Comparison of ENCODE assay signal across 8 mouse cellular contexts in genomic region chr4:120825100-120825553, GRCm38 (mm10). TPM values are rescaled to one million over a fixed set of nuclear protein-coding genes. Genes with fewer than 3 reads are reported as not detected.
DNase-seq lines count a peak whose midpoint lies in the region; ATAC-seq and TF ChIP-seq lines count a peak whose summit lies in the region.

No protein-coding gene starts in this region.

- peak overlapping the region; percentile 100 for H3K27ac ChIP-seq in forebrain, embryonic 16.5 days (ENCODE audit: low read length)
- peak overlapping the region; percentile 100 for H3K27ac ChIP-seq in lung, embryonic 14.5 days (ENCODE audit: low read depth)

- H3K36me3 ChIP-seq in G1E (replicated peaks) = peaks cover 14% of the 10 kb centered on the region
- no peaks in the 10 kb centered on the region for H3K36me3 ChIP-seq in forebrain, embryonic 16.5 days (ENCODE audit: control insufficient read depth, insufficient read depth)
- H3K36me3 ChIP-seq in lung, embryonic 14.5 days (ENCODE audit: insufficient read depth) = no peaks in the 10 kb centered on the region

- H3K4me3 ChIP-seq in G1E (ENCODE audit: low read depth, low read length) = peak overlapping the region; percentile 85
- peak overlapping the region; percentile 87 for H3K4me3 ChIP-seq in forebrain, embryonic 16.5 days (replicated peaks; ENCODE audit: low read length)
- H3K4me3 ChIP-seq in lung, embryonic 14.5 days (ENCODE audit: low read depth, low read length) = peak overlapping the region; percentile 77

- intact Hi-C loops in heart, postnatal 36 days (cut with DNase I) = loop anchor here (10.0 kb wide), 1 partner anchor 190 kb away; the partner anchor contains the start of gene Smap2

- 0% methylated on average over 47 of the region's 53 CpGs for WGBS in forebrain, embryonic 16.5 days
- under 1% methylated on average over 53 of the region's 53 CpGs for WGBS in lung, embryonic 14.5 days

- H3K4me1 ChIP-seq in G1E (ENCODE audit: insufficient read depth, low read depth, low read length) = peaks cover 31% of the 10 kb centered on the region
- H3K4me1 ChIP-seq in forebrain, embryonic 16.5 days (replicated peaks; ENCODE audit: control insufficient read depth, insufficient read depth, low read length) = peaks cover 15% of the 10 kb centered on the region
- peaks cover 8% of the 10 kb centered on the region; the same call in 1 of the 2 replicates for H3K4me1 ChIP-seq in lung, embryonic 14.5 days (ENCODE audit: insufficient read depth)

- peak overlapping the region; percentile 57 for H3K4me2 ChIP-seq in forebrain, embryonic 16.5 days (ENCODE audit: low read length)
- H3K4me2 ChIP-seq in lung, embryonic 14.5 days = peak overlapping the region; percentile 88

- no peaks in the 10 kb centered on the region for H3K9me3 ChIP-seq in G1E (replicated peaks)
- H3K9me3 ChIP-seq in forebrain, embryonic 16.5 days (ENCODE audit: control insufficient read depth, low read length) = no peaks in the 10 kb centered on the region
- no peaks in the 10 kb centered on the region for H3K9me3 ChIP-seq in lung, embryonic 14.5 days (ENCODE audit: low read depth, low read length)

- peak overlapping the region; percentile 100 for H3K9ac ChIP-seq in forebrain, embryonic 16.5 days (replicated peaks; ENCODE audit: low read depth, low read length)
- peak overlapping the region; percentile 99 for H3K9ac ChIP-seq in lung, embryonic 14.5 days

- no peaks in the 10 kb centered on the region for H3K27me3 ChIP-seq in G1E (ENCODE audit: insufficient read depth, low read length)
- no peaks in the 10 kb centered on the region for H3K27me3 ChIP-seq in forebrain, embryonic 16.5 days (replicated peaks; ENCODE audit: control insufficient read depth, insufficient read depth, low read length)
- H3K27me3 ChIP-seq in lung, embryonic 14.5 days (ENCODE audit: insufficient read depth, low read length) = no peaks in the 10 kb centered on the region

- ATAC-seq in G1E (ENCODE audit: extremely low read depth, insufficient number of reproducible peaks, low FRiP score, poor library complexity, severe bottlenecking) = peak; percentile 68
- ATAC-seq in forebrain, embryonic 16.5 days = peak; percentile 95
- peak; percentile 97 for ATAC-seq in lung, embryonic 14.5 days (ENCODE audit: insufficient read depth)
- peak; percentile 55 for ATAC-seq in neutrophil, adult 5-6 weeks (ENCODE audit: extremely low read depth, insufficient number of reproducible peaks, low FRiP score, poor library complexity, severe bottlenecking)

- peak; percentile 97 for DNase-seq in G1E (ENCODE audit: low spot score)
- DNase-seq in cerebellum, adult 18-20 months = peak; percentile 99
- peak; percentile 91 to 95 for DNase-seq in heart, postnatal 36 days
- peak; percentile 91 to 95 for DNase-seq in layer of hippocampus, adult 8-10 months (ENCODE audit: low spot score in 2 of 2)
- DNase-seq in lung, embryonic 14.5 days = peak; percentile 97
- peak; percentile 95 for DNase-seq in testis, postnatal 14 days (ENCODE audit: low spot score)

- TF ChIP-seq CTCF in G1E (IDR thresholded peaks at IDR 0.05; ENCODE audit: low read depth, low read length) = no peak
- TF ChIP-seq CTCF in lung, embryonic 14.5 days (IDR thresholded peaks at IDR 0.05; ENCODE audit: low read depth) = no peak

RNA-seq across cellular contexts. Expression of gene Nfyc, which starts 6.2 kb away (rescaled TPM):
- 61.2 and 90.7 TPM in 2 replicates for total RNA-seq in G1E (2014; fragmentation: Nextera tagmentation)
- total RNA-seq in G1E (2017) = 35.8 and 42.9 TPM in 2 replicates
- 36.7 and 80.1 TPM in 2 replicates for polyA plus RNA-seq in G1E (2012)
- polyA plus RNA-seq in forebrain, embryonic 16.5 days (2015; fragmentation: Nextera tagmentation; extraction: Ambion mirVana) = 96.5 and 107 TPM in 2 replicates
- total RNA-seq in heart, postnatal 36 days (2021) = 10 to 100 TPM; 54.8 to 63.6 TPM
- 10 to 100 TPM; 43.8 to 55.5 (median 45.9) TPM for total RNA-seq in layer of hippocampus, adult 8-10 months (2022)
- 113 and 114 TPM in 2 replicates for polyA plus RNA-seq in lung, embryonic 14.5 days (2014; fragmentation: Nextera tagmentation; extraction: Ambion mirVana)
- 91.5 TPM in 2 replicates for total RNA-seq in neutrophil, adult 5-6 weeks (2017)

RNA-seq across cellular contexts. Expression of gene Rims3, which starts 29.5 kb away (rescaled TPM):
- not detected in 2 replicates for total RNA-seq in G1E (2014; fragmentation: Nextera tagmentation)
- 0.06 and 0.16 TPM in 2 replicates for total RNA-seq in G1E (2017)
- polyA plus RNA-seq in G1E (2012) = not detected in 2 replicates
- 9.6 and 14.1 TPM in 2 replicates for polyA plus RNA-seq in forebrain, embryonic 16.5 days (2015; fragmentation: Nextera tagmentation; extraction: Ambion mirVana)
- under 1 TPM; 0.06 to 0.08 TPM for total RNA-seq in heart, postnatal 36 days (2021)
- total RNA-seq in layer of hippocampus, adult 8-10 months (2022) = 10 to 100 TPM; 32.7 to 43.9 (median 40.0) TPM
- polyA plus RNA-seq in lung, embryonic 14.5 days (2014; fragmentation: Nextera tagmentation; extraction: Ambion mirVana) = 0.70 and 1.1 TPM in 2 replicates
- 0.12 and 0.37 TPM in 2 replicates for total RNA-seq in neutrophil, adult 5-6 weeks (2017)

Comparison
In these comparisons a context has a peak if more than half of its experiments do, and no peak if none do; other contexts are left out.
1. Peak in every context shown above with its lines: DNase-seq, ATAC-seq, H3K4me3 ChIP-seq and H3K27ac ChIP-seq.
2. RNA of gene Rims3, which starts 29.5 kb away (total RNA-seq): 32.7 to 43.9 TPM in layer of hippocampus, adult 8-10 months; 0.06 to 0.16 TPM in G1E, 0.12 to 0.37 TPM in neutrophil, adult 5-6 weeks and 0.06 to 0.08 TPM in heart, postnatal 36 days; every median in the first group is over 10 times any median in the second.